Mouse (Mus musculus) c-Kit-positive CD71-positive TER-119-negative erythroid progenitor cells, embryonic 14.5 days (primary cell): Measurements from ENCODE around the gene Capn9.

ENCODE experiments used
- DNase-seq: peaks from one replicate; pipeline ENCODE4 v3.0.0-alpha.2; 2013; ENCODE audit warnings: low read depth

The Capn9 gene

GRCm38 (mm10) chr8:124571732-124572429, 4.0 kb upstream of the Capn9 start:
- DNase-seq, result no peak

GRCm38 (mm10) chr8:124572430-124572775, 3.5 kb upstream of the Capn9 start:
- DNase-seq, result no peak

GRCm38 (mm10) chr8:124573552-124574340, 2.2 kb upstream of the Capn9 start:
- DNase-seq, result peak; percentile 66

GRCm38 (mm10) chr8:124576751-124577150, 840 bp downstream of the Capn9 start:
- DNase-seq, result no peak

- no peak for DNase-seq
Observed at GRCm38 (mm10) chr8:124585718-124586425, 10.0 kb downstream of the Capn9 start.

GRCm38 (mm10) chr8:124586556-124586955, 10.6 kb downstream of the Capn9 start:
- no peak for DNase-seq

GRCm38 (mm10) chr8:124589393-124589792, 13.5 kb downstream of the Capn9 start:
- DNase-seq, result no peak

GRCm38 (mm10) chr8:124604066-124604465, 28.2 kb downstream of the Capn9 start:
- no peak for DNase-seq

GRCm38 (mm10) chr8:124608239-124608971, 32.5 kb downstream of the Capn9 start:
- DNase-seq, result no peak

GRCm38 (mm10) chr8:124608972-124609353, 33.1 kb downstream of the Capn9 start:
- DNase-seq, result no peak

- no peak for DNase-seq
Observed at GRCm38 (mm10) chr8:124614325-124614724, 38.4 kb downstream of the Capn9 start.

- DNase-seq, result peak; percentile 19
Observed at GRCm38 (mm10) chr8:124617266-124617869, 41.5 kb downstream of the Capn9 start.

- no peak for DNase-seq
Observed at GRCm38 (mm10) chr8:124618252-124618651, 42.3 kb downstream of the Capn9 start.

GRCm38 (mm10) chr8:124621255-124621654, 45.3 kb downstream of the Capn9 start:
- no peak for DNase-seq

GRCm38 (mm10) chr8:124626251-124626650, 50.3 kb downstream of the Capn9 start:
- no peak for DNase-seq

GRCm38 (mm10) chr8:124630489-124630888, 54.6 kb downstream of the Capn9 start:
- DNase-seq, result no peak

GRCm38 (mm10) chr8:124630891-124631290, 55.0 kb downstream of the Capn9 start:
- DNase-seq, result no peak

- DNase-seq, result no peak
Observed at GRCm38 (mm10) chr8:124631966-124632365, 56.1 kb downstream of the Capn9 start.

GRCm38 (mm10) chr8:124633001-124633703, 57.2 kb downstream of the Capn9 start:
- DNase-seq, result no peak

- no peak for DNase-seq
Observed at GRCm38 (mm10) chr8:124634411-124635246, 58.7 kb downstream of the Capn9 start.

- no peak for DNase-seq
Observed at GRCm38 (mm10) chr8:124635247-124635502, 59.3 kb downstream of the Capn9 start.
